Mouse (Mus musculus) gastrocnemius, postnatal 4 days (tissue): ENCODE measurements around the gene Rhox2a. TPM values are rescaled to one million over a fixed set of nuclear protein-coding genes. Genes with fewer than 3 reads are reported as not detected.
"Not testable (repeated sequence)": the region's sequence is repeated elsewhere in the genome, so short reads cannot be mapped to it uniquely, and the experiment has no call there.

Experiments used
- DNase-seq, 2 experiments: peaks; one replicate each; pipeline ENCODE4 v3.0.0; 2021 to 2022; ENCODE audit warnings: low spot score in 2 of 2, mixed read lengths in 2 of 2
- long read RNA-seq, 2 experiments: library from polyadenylated mRNA; stranded (forward); transcript quantifications; one replicate each; pipeline ENCODE4 v2.0.0; 2021
- total RNA-seq, 2 experiments: library from RNA; stranded (reverse); gene quantifications; 2 replicates each; pipeline ENCODE4 v1.2.3; 2021

Gene Rhox2a
- total RNA-seq = not detected
- long read RNA-seq, experiment 1 = 0 reads
- long read RNA-seq, experiment 2 = 0 reads

- not testable (repeated sequence) for DNase-seq
These were observed at the start of gene Rhox2a for GRCm38 (mm10) chrX:37244676-37245075. Gene Rhox2a (plus strand): TSS chrX:37244976.

GRCm38 (mm10) chrX:37198676-37199075, 46.1 kb upstream of the Rhox2a start:
- no peak for DNase-seq

GRCm38 (mm10) chrX:37210941-37211340, 33.8 kb upstream of the Rhox2a start, which contains the start of gene Gm9:
Gene Gm9 (minus strand): TSS chrX:37211041.
- no peak for DNase-seq

GRCm38 (mm10) chrX:37222158-37222557, 22.6 kb upstream of the Rhox2a start, which contains the start of gene Rhox1:
Gene Rhox1 (minus strand): TSS chrX:37222258.
- not testable (repeated sequence) for DNase-seq

- DNase-seq = not testable (repeated sequence)
These were observed 4.8 kb downstream of the Rhox2a start, which contains the start of gene Rhox3a for GRCm38 (mm10) chrX:37249619-37250018. Gene Rhox3a (plus strand): TSS chrX:37249919.

- DNase-seq = not testable (repeated sequence)
These were observed 20.3 kb downstream of the Rhox2a start, which contains the start of gene Rhox4a for GRCm38 (mm10) chrX:37265038-37265437. Gene Rhox4a (plus strand): TSS chrX:37265338.

Other genes starting within 250 kb of the Rhox2a start
- under 1 TPM in 1 of 2 experiments, not detected in 1; 0.34 TPM for gene Sowahd, start 196.1 kb upstream of the Rhox2a start, total RNA-seq
- gene Rpl39, start 159.6 kb upstream of the Rhox2a start, total RNA-seq = 100 to 1,000 TPM; 697 to 727 TPM
- 10 to 100 TPM; 10.9 to 14.7 TPM for gene Upf3b, start 134.7 kb upstream of the Rhox2a start, total RNA-seq
- gene Nkap, start 118.2 kb upstream of the Rhox2a start, total RNA-seq = 10 to 100 TPM; 11.2 to 12.5 TPM
- gene Akap14, start 76.1 kb upstream of the Rhox2a start, total RNA-seq = not detected
- 100 to 1,000 TPM; 270 to 275 TPM for gene Ndufa1, start 53.8 kb upstream of the Rhox2a start, total RNA-seq
- gene Rnf113a1, start 53.7 kb upstream of the Rhox2a start, total RNA-seq = 1 to 10 TPM; 2.5 to 3.6 TPM
- gene Gm9, start 33.9 kb upstream of the Rhox2a start, total RNA-seq = not detected
- gene Rhox1, start 22.7 kb upstream of the Rhox2a start, total RNA-seq = not detected
- not detected for gene Rhox3a, start 4.9 kb downstream of the Rhox2a start, total RNA-seq
- not detected for gene Rhox4a, start 20.4 kb downstream of the Rhox2a start, total RNA-seq
- gene Rhox3a2, start 135.1 kb downstream of the Rhox2a start, total RNA-seq = under 1 TPM in 1 of 2 experiments, not detected in 1; 0.91 TPM
- gene Rhox4a2, start 145.9 kb downstream of the Rhox2a start, total RNA-seq = not detected
- not detected for gene Rhox2b, start 167.1 kb downstream of the Rhox2a start, total RNA-seq
- gene Rhox4b, start 187.5 kb downstream of the Rhox2a start, total RNA-seq = not detected
- not detected for gene Rhox2c, start 208.7 kb downstream of the Rhox2a start, total RNA-seq
- gene Rhox3c, start 213.6 kb downstream of the Rhox2a start, total RNA-seq = under 1 TPM in 1 of 2 experiments, not detected in 1; 0.78 TPM
- not detected for gene Rhox4c, start 235.4 kb downstream of the Rhox2a start, total RNA-seq
- gene Rhox2d, start 248.5 kb downstream of the Rhox2a start, total RNA-seq = not detected